Mouse (Mus musculus): ENCODE results near the gene Lrrc8d. TPM values are rescaled to one million over a fixed set of nuclear protein-coding genes. Genes with fewer than 3 reads are reported as not detected.
"Not testable (repeated sequence)": the region's sequence is repeated elsewhere in the genome, so short reads cannot be mapped to it uniquely, and the experiment has no call there.

Lrrc8d gene
- polyA plus RNA-seq, 1 experiment from 2014 or later = 22.2 TPM

GRCm38 (mm10) chr5:105675511-105675910 is 24.3 kb upstream of the Lrrc8d start:
- Histone ChIP-seq H3K4me3 (no peak overlapping the region), H3K36me3 (replicated peaks) (no peaks in the 10 kb centered on the region), H3K9me3 (no peaks in the 10 kb centered on the region), H3K27ac (replicated peaks) (no peak overlapping the region), H3K4me1 (peaks cover 28% of the 10 kb centered on the region), H3K27me3 (replicated peaks; ENCODE audit: low read depth, poor library complexity, severe bottlenecking) (no peaks in the 10 kb centered on the region)
- no peak for DNase-seq (ENCODE audit: low spot score)
- 93% methylated on average over 4 of the region's 4 CpGs for WGBS

- no peak for DNase-seq (ENCODE audit: low spot score)
- H3K27me3 ChIP-seq (replicated peaks; ENCODE audit: low read depth, poor library complexity, severe bottlenecking) = no peaks in the 10 kb centered on the region
- H3K9me3 ChIP-seq = no peaks in the 10 kb centered on the region
- WGBS = 94% methylated on average over 2 of the region's 2 CpGs
- H3K27ac ChIP-seq (replicated peaks) = no peak overlapping the region
- peaks cover 32% of the 10 kb centered on the region for H3K4me1 ChIP-seq
- no peaks in the 10 kb centered on the region for H3K36me3 ChIP-seq (replicated peaks)
- no peak overlapping the region for H3K4me3 ChIP-seq
These were observed 22.7 kb upstream of the Lrrc8d start for GRCm38 (mm10) chr5:105677071-105677470.

GRCm38 (mm10) chr5:105678243-105678642 is 21.5 kb upstream of the Lrrc8d start:
- H3K27me3 ChIP-seq (replicated peaks; ENCODE audit: low read depth, poor library complexity, severe bottlenecking) = no peaks in the 10 kb centered on the region
- no peak for DNase-seq (ENCODE audit: low spot score)
- H3K27ac ChIP-seq (replicated peaks) = no peak overlapping the region
- no peak overlapping the region for H3K4me3 ChIP-seq
- WGBS = 84% methylated on average over 8 of the region's 8 CpGs
- H3K9me3 ChIP-seq = no peaks in the 10 kb centered on the region
- peaks cover 32% of the 10 kb centered on the region for H3K4me1 ChIP-seq
- no peaks in the 10 kb centered on the region for H3K36me3 ChIP-seq (replicated peaks)

GRCm38 (mm10) chr5:105679261-105679660 is 20.5 kb upstream of the Lrrc8d start:
- Histone ChIP-seq H3K9me3 (no peaks in the 10 kb centered on the region), H3K27ac (replicated peaks) (no peak overlapping the region), H3K4me1 (peaks cover 42% of the 10 kb centered on the region), H3K4me3 (no peak overlapping the region), H3K27me3 (replicated peaks; ENCODE audit: low read depth, poor library complexity, severe bottlenecking) (no peaks in the 10 kb centered on the region), H3K36me3 (replicated peaks) (no peaks in the 10 kb centered on the region)
- DNase-seq (ENCODE audit: low spot score) = no peak
- WGBS = 78% methylated on average over 4 of the region's 4 CpGs

- peak overlapping the region; percentile 57 for H3K27ac ChIP-seq (replicated peaks)
- H3K36me3 ChIP-seq (replicated peaks) = no peaks in the 10 kb centered on the region
- no peak for DNase-seq (ENCODE audit: low spot score)
- H3K4me1 ChIP-seq = peaks cover 42% of the 10 kb centered on the region
- H3K27me3 ChIP-seq (replicated peaks; ENCODE audit: low read depth, poor library complexity, severe bottlenecking) = no peaks in the 10 kb centered on the region
- H3K4me3 ChIP-seq = no peak overlapping the region
- WGBS = 51% methylated on average over 9 of the region's 9 CpGs
- no peaks in the 10 kb centered on the region for H3K9me3 ChIP-seq
These were observed 19.6 kb upstream of the Lrrc8d start for GRCm38 (mm10) chr5:105679921-105680843.

GRCm38 (mm10) chr5:105682143-105682611 is 17.6 kb upstream of the Lrrc8d start:
- no peak for DNase-seq (ENCODE audit: low spot score)
- 66% methylated on average over 9 of the region's 9 CpGs for WGBS

GRCm38 (mm10) chr5:105683912-105684350 is 15.8 kb upstream of the Lrrc8d start:
- 12% methylated on average over 4 of the region's 4 CpGs for WGBS
- Histone ChIP-seq H3K36me3 (replicated peaks) (no peaks in the 10 kb centered on the region), H3K27ac (replicated peaks) (no peak overlapping the region)

More at GRCm38 (mm10) chr5:105682143-105682611, 17.6 kb upstream of the Lrrc8d start:
- Histone ChIP-seq H3K27me3 (replicated peaks; ENCODE audit: low read depth, poor library complexity, severe bottlenecking) (no peaks in the 10 kb centered on the region), H3K27ac (replicated peaks) (no peak overlapping the region), H3K4me1 (peaks cover 45% of the 10 kb centered on the region), H3K9me3 (no peaks in the 10 kb centered on the region), H3K36me3 (replicated peaks) (no peaks in the 10 kb centered on the region), H3K4me3 (no peak overlapping the region)

GRCm38 (mm10) chr5:105684861-105685600 is 14.7 kb upstream of the Lrrc8d start:
- 29% methylated on average over 14 of the region's 14 CpGs for WGBS

More at GRCm38 (mm10) chr5:105683912-105684350, 15.8 kb upstream of the Lrrc8d start:
- DNase-seq (ENCODE audit: low spot score) = peak; percentile 49
- H3K4me1 ChIP-seq = peaks cover 45% of the 10 kb centered on the region
- H3K9me3 ChIP-seq = no peaks in the 10 kb centered on the region
- no peaks in the 10 kb centered on the region for H3K27me3 ChIP-seq (replicated peaks; ENCODE audit: low read depth, poor library complexity, severe bottlenecking)
- H3K4me3 ChIP-seq = no peak overlapping the region

GRCm38 (mm10) chr5:105685780-105686305 is 13.9 kb upstream of the Lrrc8d start:
- DNase-seq (ENCODE audit: low spot score); H3K36me3 ChIP-seq (replicated peaks); H3K27ac ChIP-seq (replicated peaks); H3K9me3 ChIP-seq; H3K4me3 ChIP-seq; H3K27me3 ChIP-seq (replicated peaks; ENCODE audit: low read depth, poor library complexity, severe bottlenecking): not testable (repeated sequence)
- peaks cover 29% of the 10 kb centered on the region for H3K4me1 ChIP-seq
- 68% methylated on average over 7 of the region's 7 CpGs for WGBS

More at GRCm38 (mm10) chr5:105684861-105685600, 14.7 kb upstream of the Lrrc8d start:
- Histone ChIP-seq H3K9me3 (no peaks in the 10 kb centered on the region), H3K27me3 (replicated peaks; ENCODE audit: low read depth, poor library complexity, severe bottlenecking) (0 out of 2 replicates have a peak, but pooled peaks cover 4% of the 10 kb centered on the region), H3K36me3 (replicated peaks) (no peaks in the 10 kb centered on the region), H3K4me1 (peaks cover 37% of the 10 kb centered on the region), H3K4me3 (no peak overlapping the region), H3K27ac (replicated peaks) (no peak overlapping the region)
- peak; percentile 80 for DNase-seq (ENCODE audit: low spot score)

GRCm38 (mm10) chr5:105686331-105686995 is 13.3 kb upstream of the Lrrc8d start:
- no peaks in the 10 kb centered on the region for H3K36me3 ChIP-seq (replicated peaks)
- 72% methylated on average over 12 of the region's 12 CpGs for WGBS
- no peaks in the 10 kb centered on the region for H3K9me3 ChIP-seq
- H3K4me3 ChIP-seq = no peak overlapping the region
- H3K27ac ChIP-seq (replicated peaks) = no peak overlapping the region
- peaks cover 28% of the 10 kb centered on the region for H3K4me1 ChIP-seq
- DNase-seq (ENCODE audit: low spot score) = no peak
- H3K27me3 ChIP-seq (replicated peaks; ENCODE audit: low read depth, poor library complexity, severe bottlenecking) = 0 out of 2 replicates have a peak, but pooled peaks cover 4% of the 10 kb centered on the region

GRCm38 (mm10) chr5:105690502-105691454 is 9.0 kb upstream of the Lrrc8d start:
- Histone ChIP-seq H3K36me3 (replicated peaks) (no peaks in the 10 kb centered on the region), H3K27ac (replicated peaks) (no peak overlapping the region), H3K4me3 (no peak overlapping the region), H3K4me1 (peaks cover 7% of the 10 kb centered on the region; the same call in 1 of the 2 replicates), H3K9me3 (no peaks in the 10 kb centered on the region), H3K27me3 (replicated peaks; ENCODE audit: low read depth, poor library complexity, severe bottlenecking) (0 out of 2 replicates have a peak, but pooled peaks cover 4% of the 10 kb centered on the region)
- no peak for DNase-seq (ENCODE audit: low spot score)
- WGBS = 75% methylated on average over 10 of the region's 10 CpGs
